Comparison of ENCODE assay signal across 23 mouse cellular contexts in the genomic region with DNA sequence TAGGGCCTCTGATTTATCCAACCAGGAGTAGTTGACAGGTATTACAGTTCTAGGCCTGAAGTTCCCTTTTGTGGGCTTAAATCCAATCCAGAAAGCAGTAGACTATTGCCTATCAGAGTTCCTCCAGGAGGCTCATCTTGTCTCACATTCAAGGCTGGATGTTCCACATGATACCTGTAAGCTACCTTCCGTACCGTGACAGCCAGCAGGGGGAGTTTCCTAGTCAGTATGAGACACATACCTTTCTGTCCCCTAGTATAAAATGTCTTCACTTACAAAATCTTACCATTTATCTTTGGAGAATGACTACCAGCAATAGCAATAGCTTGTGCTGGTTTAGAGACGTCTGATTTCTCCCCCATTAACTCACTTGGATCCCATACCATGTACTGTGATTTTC. TPM values are rescaled to one million over a fixed set of nuclear protein-coding genes. Genes with fewer than 3 reads are reported as not detected.
DNase-seq lines count a peak whose midpoint lies in the region; ATAC-seq and TF ChIP-seq lines count a peak whose summit lies in the region.
"Had no signal": no experiment of that assay in that cellular context is flagged by ENCODE, and none has a peak within 500 bp of the region (broad histone marks: within the 10 kb centered on the region; RNA-seq: fewer than 3 reads in every experiment).

No protein-coding gene starts in this region.

- WGBS in kidney, postnatal 0 days, result 82% methylated on average over 3 of the region's 3 CpGs
- 82% methylated on average over 3 of the region's 3 CpGs for WGBS in forebrain, embryonic 13.5 days
- WGBS in hindbrain, postnatal 0 days, result 87% methylated on average over 3 of the region's 3 CpGs

- H3K4me3 ChIP-seq in kidney, postnatal 0 days (replicated peaks; ENCODE audit: low read depth, low read length), result no peak overlapping the region
- H3K4me3 ChIP-seq in forebrain, embryonic 13.5 days, result no peak overlapping the region
- H3K4me3 ChIP-seq in hindbrain, postnatal 0 days (ENCODE audit: low read length), result no peak overlapping the region
- H3K4me3 ChIP-seq: embryonic facial prominence, embryonic 10.5 days; heart, embryonic 13.5 days; hindbrain, embryonic 15.5 days had no signal

- no peak for DNase-seq in kidney, postnatal 0 days (ENCODE audit: low spot score)
- DNase-seq in kidney, adult 11 months, result no peak
- peak; percentile 3 for DNase-seq in thymus, postnatal 0 days (ENCODE audit: low spot score)
- no peak for DNase-seq in thymus, adult 18-20 months
- DNase-seq in ES-CJ7 (ENCODE audit: low read depth, low spot score), result peak; percentile 52
- peak; percentile 24 for DNase-seq in ZHBTc4 (ENCODE audit: low read depth, low spot score)
- no peak for DNase-seq in hindbrain, postnatal 0 days (ENCODE audit: low spot score)
- DNase-seq: adrenal gland, adult 2 months; adrenal gland, postnatal 25 days; cerebellum, adult 2 months; cerebellum, postnatal 10 days; gastrocnemius, postnatal 36 days; heart, adult 11 months; heart, postnatal 36 days had no signal

- no peak overlapping the region for H3K9ac ChIP-seq in kidney, postnatal 0 days (ENCODE audit: low read depth, low read length)
- H3K9ac ChIP-seq in forebrain, embryonic 13.5 days, result no peak overlapping the region
- H3K9ac ChIP-seq in hindbrain, postnatal 0 days (replicated peaks; ENCODE audit: low read length), result no peak overlapping the region
- H3K9ac ChIP-seq: heart, embryonic 13.5 days; hindbrain, embryonic 15.5 days had no signal

- no peaks in the 10 kb centered on the region for H3K36me3 ChIP-seq in kidney, postnatal 0 days (ENCODE audit: insufficient read depth, low read length)
- H3K36me3 ChIP-seq in forebrain, embryonic 13.5 days (ENCODE audit: poor library complexity, severe bottlenecking), result no peaks in the 10 kb centered on the region
- no peaks in the 10 kb centered on the region for H3K36me3 ChIP-seq in hindbrain, postnatal 0 days (ENCODE audit: insufficient read depth, low read length)
- H3K36me3 ChIP-seq: embryonic facial prominence, embryonic 10.5 days; G1E; heart, embryonic 13.5 days; hindbrain, embryonic 15.5 days had no signal

- H3K9me3 ChIP-seq in kidney, postnatal 0 days (replicated peaks; ENCODE audit: low read length), result no peaks in the 10 kb centered on the region
- H3K9me3 ChIP-seq in forebrain, embryonic 13.5 days (replicated peaks), result no peaks in the 10 kb centered on the region
- H3K9me3 ChIP-seq in hindbrain, postnatal 0 days (ENCODE audit: low read length), result no peaks in the 10 kb centered on the region
- H3K9me3 ChIP-seq: embryonic facial prominence, embryonic 10.5 days; heart, embryonic 13.5 days; hindbrain, embryonic 15.5 days had no signal

- no peaks in the 10 kb centered on the region for H3K4me1 ChIP-seq in kidney, postnatal 0 days (replicated peaks; ENCODE audit: insufficient read depth, low read length)
- H3K4me1 ChIP-seq in forebrain, embryonic 13.5 days, result no peaks in the 10 kb centered on the region
- H3K4me1 ChIP-seq in hindbrain, postnatal 0 days (ENCODE audit: insufficient read depth, low read length), result no peaks in the 10 kb centered on the region
- H3K4me1 ChIP-seq: embryonic facial prominence, embryonic 10.5 days; heart, embryonic 13.5 days; hindbrain, embryonic 15.5 days had no signal

- ATAC-seq in kidney, postnatal 0 days (replicated peaks; ENCODE audit: low FRiP score, low read depth), result no peak
- ATAC-seq in forebrain, embryonic 13.5 days, result no peak
- ATAC-seq in hindbrain, postnatal 0 days, result no peak
- ATAC-seq: forebrain, embryonic 14.5 days; inflammation-experienced regulatory T-cells, adult 6 months had no signal

- TF ChIP-seq CTCF in kidney, postnatal 0 days (IDR thresholded peaks at IDR 0.05; ENCODE audit: low read depth), result peak; percentile 24; the same call in 1 of the 2 replicates
- no peak for TF ChIP-seq CTCF in hindbrain, postnatal 0 days (IDR thresholded peaks at IDR 0.05; ENCODE audit: low read depth)

- no peak overlapping the region for H3K4me2 ChIP-seq in kidney, postnatal 0 days (ENCODE audit: low read length)
- no peak overlapping the region for H3K4me2 ChIP-seq in forebrain, embryonic 13.5 days
- no peak overlapping the region for H3K4me2 ChIP-seq in hindbrain, postnatal 0 days (ENCODE audit: low read depth, low read length)
- H3K4me2 ChIP-seq: heart, embryonic 13.5 days; hindbrain, embryonic 15.5 days had no signal

- no peak overlapping the region for H3K27ac ChIP-seq in kidney, postnatal 0 days
- no peak overlapping the region for H3K27ac ChIP-seq in forebrain, embryonic 13.5 days
- no peak overlapping the region for H3K27ac ChIP-seq in hindbrain, postnatal 0 days
- H3K27ac ChIP-seq: embryonic facial prominence, embryonic 10.5 days; heart, embryonic 13.5 days; hindbrain, embryonic 15.5 days had no signal

- H3K27me3 ChIP-seq in kidney, postnatal 0 days (ENCODE audit: insufficient read depth, low read length), result no peaks in the 10 kb centered on the region
- no peaks in the 10 kb centered on the region for H3K27me3 ChIP-seq in forebrain, embryonic 13.5 days
- H3K27me3 ChIP-seq in hindbrain, postnatal 0 days (ENCODE audit: insufficient read depth, low read length), result no peaks in the 10 kb centered on the region
- H3K27me3 ChIP-seq: heart, embryonic 13.5 days; hindbrain, embryonic 15.5 days had no signal

RNA-seq across cellular contexts. Expression of a gene that starts 56.8 kb away (rescaled TPM):
- polyA plus RNA-seq in kidney, postnatal 0 days (2015; fragmentation: Nextera tagmentation; extraction: Ambion mirVana), result 18.5 and 19.8 TPM in 2 replicates
- polyA plus RNA-seq in thymus, postnatal 0 days (2015; fragmentation: Nextera tagmentation; extraction: Ambion mirVana), result 0.57 and 1.0 TPM in 2 replicates
- polyA plus RNA-seq in forebrain, embryonic 13.5 days (2015; fragmentation: Nextera tagmentation; extraction: Ambion mirVana), result 0.77 and 1.4 TPM in 2 replicates
- 22.9 and 25.6 TPM in 2 replicates for total RNA-seq in hindbrain, postnatal 0 days (2014; rRNA removed)
- 17.4 and 17.9 TPM in 2 replicates for polyA plus RNA-seq in hindbrain, postnatal 0 days (2015; fragmentation: Nextera tagmentation; extraction: Ambion mirVana)
- total RNA-seq: gastrocnemius, adult 8-10 months; gastrocnemius, postnatal 36 days; heart, postnatal 36 days had no signal
- polyA plus RNA-seq: G1E; heart, postnatal 0 days; inflammation-experienced regulatory T-cells, adult 6 months had no signal

Comparison
In these comparisons a context has a peak if more than half of its experiments do, and no peak if none do; other contexts are left out.
1. DNase-seq: peak in thymus, postnatal 0 days (single experiment), ES-CJ7 (single experiment) and ZHBTc4 (single experiment); none in kidney, postnatal 0 days (single experiment), kidney, adult 11 months (single experiment), thymus, adult 18-20 months (0 of 2) and hindbrain, postnatal 0 days (single experiment).